Mouse (Mus musculus) hindlimb bud, embryonic 11.5 days (tissue): Measurements from ENCODE around the gene Efna5.

Experiments used
- DNase-seq: peaks from one replicate; pipeline ENCODE4 v3.0.0-alpha.2; 2012; ENCODE audit warnings: low read depth, low spot score; ENCODE audit errors: extremely low spot score

The Efna5 gene

GRCm38 (mm10) chr17:62752381-62752889 is 128.7 kb downstream of the Efna5 start:
- DNase-seq = no peak

GRCm38 (mm10) chr17:62750647-62751046 is 130.5 kb downstream of the Efna5 start:
- no peak for DNase-seq

GRCm38 (mm10) chr17:62748803-62749619 is 132.1 kb downstream of the Efna5 start:
- no peak for DNase-seq

- DNase-seq = no peak
Measured at GRCm38 (mm10) chr17:62747381-62747780, 133.7 kb downstream of the Efna5 start.

- no peak for DNase-seq
Measured at GRCm38 (mm10) chr17:62746827-62747226, 134.3 kb downstream of the Efna5 start.

GRCm38 (mm10) chr17:62745286-62745685 is 135.8 kb downstream of the Efna5 start:
- DNase-seq = no peak

- DNase-seq = no peak
Measured at GRCm38 (mm10) chr17:62744239-62744638, 136.9 kb downstream of the Efna5 start.

GRCm38 (mm10) chr17:62741702-62742101 is 139.4 kb downstream of the Efna5 start:
- DNase-seq = no peak

- no peak for DNase-seq
Measured at GRCm38 (mm10) chr17:62741020-62741419, 140.1 kb downstream of the Efna5 start.

- no peak for DNase-seq
Measured at GRCm38 (mm10) chr17:62739993-62740392, 141.1 kb downstream of the Efna5 start.

- no peak for DNase-seq
Measured at GRCm38 (mm10) chr17:62737404-62737803, 143.7 kb downstream of the Efna5 start.

GRCm38 (mm10) chr17:62735943-62736342 is 145.2 kb downstream of the Efna5 start:
- DNase-seq = peak; percentile 77

- no peak for DNase-seq
Measured at GRCm38 (mm10) chr17:62734901-62735300, 146.2 kb downstream of the Efna5 start.

GRCm38 (mm10) chr17:62734067-62734466 is 147.1 kb downstream of the Efna5 start:
- DNase-seq = no peak

GRCm38 (mm10) chr17:62729754-62730470 is 151.2 kb downstream of the Efna5 start:
- no peak for DNase-seq

- no peak for DNase-seq
Measured at GRCm38 (mm10) chr17:62728142-62728917, 152.8 kb downstream of the Efna5 start.

- DNase-seq = no peak
Measured at GRCm38 (mm10) chr17:62726102-62726501, 155.0 kb downstream of the Efna5 start.

- no peak for DNase-seq
Measured at GRCm38 (mm10) chr17:62722962-62723361, 158.2 kb downstream of the Efna5 start.

- DNase-seq = no peak
Measured at GRCm38 (mm10) chr17:62721595-62721994, 159.5 kb downstream of the Efna5 start.

GRCm38 (mm10) chr17:62720740-62721450 is 160.2 kb downstream of the Efna5 start:
- no peak for DNase-seq
